Mouse (Mus musculus) liver, postnatal 0 days (tissue): ENCODE measurements around the gene Adora2a. TPM values are rescaled to one million over a fixed set of nuclear protein-coding genes. Genes with fewer than 3 reads are reported as not detected.
"Not testable (repeated sequence)": the region's sequence is repeated elsewhere in the genome, so short reads cannot be mapped to it uniquely, and the experiment has no call there.

Source experiments
- ATAC-seq: fragments of 200-750 bp; cut with Nextera tagmentation; 2 replicates; pipeline ENCODE4 v1.8.0; 2017; ENCODE audit warnings: mild to moderate bottlenecking, moderate library complexity
- DNase-seq: peaks from one replicate; pipeline ENCODE4 v3.0.0-alpha.2; 2016
- H3K27ac ChIP-seq: fragments of 300-500 bp; sonication (generic); 2 replicates; pipeline ENCODE4 v1.5.1; 2014; ENCODE audit warnings: antibody characterized with exemption, moderate library complexity, mild to moderate bottlenecking, low read depth
- H3K27me3 ChIP-seq: fragments of 300-500 bp; sonication (generic); 2 replicates; pipeline ENCODE4 v1.6.1; 2014; ENCODE audit warnings: low read length, control low read depth, mixed read lengths; ENCODE audit not compliant: insufficient read depth
- H3K36me3 ChIP-seq: fragments of 300-500 bp; sonication (generic); replicated peaks from 2 replicates; pipeline ENCODE4 v1.6.1; 2014; ENCODE audit warnings: mild to moderate bottlenecking, control low read depth, low read length, moderate library complexity, mixed read lengths; ENCODE audit not compliant: insufficient read depth
- H3K4me1 ChIP-seq: fragments of 300-500 bp; sonication (generic); 2 replicates; pipeline ENCODE4 v1.6.1; 2014; ENCODE audit warnings: antibody characterized with exemption, mild to moderate bottlenecking, control low read depth; ENCODE audit not compliant: insufficient read depth
- H3K4me2 ChIP-seq: fragments of 300-500 bp; sonication (generic); 2 replicates; pipeline ENCODE4 v1.6.1; 2014; ENCODE audit warnings: low read depth, mild to moderate bottlenecking, low read length, moderate library complexity, mixed read lengths
- H3K4me3 ChIP-seq: fragments of 300-500 bp; sonication (generic); 2 replicates; pipeline ENCODE4 v1.5.1; 2014; ENCODE audit warnings: low read depth, low read length
- H3K9ac ChIP-seq: fragments of 300-500 bp; sonication (generic); replicated peaks from 2 replicates; pipeline ENCODE4 v1.6.1; 2014; ENCODE audit warnings: mild to moderate bottlenecking, moderate library complexity
- H3K9me3 ChIP-seq: fragments of 300-500 bp; sonication (generic); 2 replicates; pipeline ENCODE4 v1.6.1; 2016; ENCODE audit warnings: mild to moderate bottlenecking, control low read depth, low read length, mixed read lengths
- CTCF ChIP-seq: sonication (generic); IDR thresholded peaks from 2 replicates; pipeline ENCODE4 v1.5.1; 2016; ENCODE audit warnings: antibody characterized with exemption, low read depth
- EP300 ChIP-seq: IDR thresholded peaks from 2 replicates; pipeline ENCODE4 v1.6.1; 2016; ENCODE audit warnings: antibody characterized with exemption, low read depth, mild to moderate bottlenecking
- WGBS: fragments of 180-500 bp; shearing (Covaris S2); extraction: QIAGEN DNeasy Blood & Tissue Kit; methylation state at CpG from one replicate; pipeline ENCODE4 v1.1.7; 2014; ENCODE audit not compliant: insufficient replicate concordance; 5-methylcytosine and 5-hydroxymethylcytosine counted together
- polyA plus RNA-seq: library from polyadenylated mRNA; unstranded; fragments of >200 nt; fragmentation: Nextera tagmentation; extraction: Ambion mirVana; gene quantifications from 2 replicates; pipeline ENCODE4 v1.2.1, GENCODE M21; 2015

Adora2a gene
- polyA plus RNA-seq, 1 experiment from 2014 or later: 1.9 TPM

DNA sequence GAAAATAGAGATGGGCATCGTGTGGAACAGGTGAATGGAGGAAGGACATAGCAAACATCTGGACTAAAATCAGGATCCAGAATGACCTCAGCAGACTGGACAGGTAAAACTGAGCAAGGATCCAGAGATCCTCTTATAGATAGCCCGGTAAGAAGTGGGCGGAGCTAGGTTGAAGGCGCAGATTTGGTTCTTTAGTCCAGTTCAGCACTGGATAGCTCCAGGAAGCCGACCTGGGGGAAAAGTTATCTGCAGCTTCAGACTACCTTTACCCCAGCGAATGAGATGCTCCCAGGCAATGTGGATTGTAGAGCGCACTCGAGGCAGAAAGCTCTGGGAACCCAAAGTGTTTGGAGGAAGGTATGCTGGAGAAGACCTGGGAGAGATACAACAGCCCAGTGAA is 25.3 kb downstream of the Adora2a start:
- DNase-seq (no peak), ATAC-seq (no peak)
- peaks cover 3% of the 10 kb centered on the region for H3K9me3 ChIP-seq
- no peak overlapping the region for H3K4me2 ChIP-seq
- no peaks in the 10 kb centered on the region for H3K27me3 ChIP-seq
- no peaks in the 10 kb centered on the region for H3K36me3 ChIP-seq
- H3K4me1 ChIP-seq: peaks cover 3% of the 10 kb centered on the region; the same call in 1 of the 2 replicates
- H3K4me3 ChIP-seq: no peak overlapping the region
- H3K27ac ChIP-seq: no peak overlapping the region
- 41% methylated on average over 8 of the region's 8 CpGs for WGBS
- no peak overlapping the region for H3K9ac ChIP-seq
- TF ChIP-seq EP300 (no peak), CTCF (no peak)

DNA sequence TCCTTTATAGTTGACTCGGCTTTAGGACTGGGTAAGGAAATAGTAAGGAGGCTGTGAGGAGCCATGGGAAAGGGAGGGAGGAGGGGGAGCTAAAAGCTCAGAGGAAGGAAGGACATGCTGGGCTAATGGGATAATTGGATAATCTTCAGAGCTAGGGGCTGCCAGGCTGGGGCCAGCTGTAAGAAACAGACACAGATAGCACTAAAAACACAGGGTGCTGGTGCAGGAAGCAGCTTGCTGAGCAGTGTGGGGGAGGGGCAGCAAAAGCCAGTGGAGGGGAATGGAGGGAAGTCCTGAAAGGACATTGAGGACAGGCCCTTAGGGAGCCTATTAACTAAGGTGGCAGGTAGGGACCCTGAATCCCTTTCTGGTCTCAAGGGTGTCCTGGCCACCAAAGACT is 27.9 kb downstream of the Adora2a start:
- peak; percentile 27; the same call in 1 of the 2 replicates for ATAC-seq

DNA sequence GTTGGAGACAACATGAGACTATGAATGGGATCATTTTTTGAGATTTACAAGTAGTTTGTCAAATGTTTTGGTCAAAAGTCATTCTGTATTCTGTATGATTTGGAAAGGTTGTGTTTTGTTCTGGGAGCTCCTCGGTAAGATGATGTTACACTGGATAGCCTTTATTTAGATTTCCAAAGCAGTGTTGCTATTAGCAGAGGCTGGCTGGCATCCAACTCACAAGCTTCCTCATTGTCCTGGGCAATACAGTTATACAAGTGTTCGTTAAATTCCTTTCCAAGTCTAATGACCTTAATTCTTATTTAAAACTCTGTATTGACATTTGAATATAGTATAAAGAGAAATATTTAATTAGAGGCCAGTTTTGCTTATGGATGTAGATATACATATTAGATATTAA is 28.6 kb downstream of the Adora2a start:
- no peaks in the 10 kb centered on the region for H3K4me1 ChIP-seq
- H3K36me3 ChIP-seq: no peaks in the 10 kb centered on the region
- WGBS: 62% methylated on average over 2 of the region's 2 CpGs
- DNase-seq: no peak
- TF ChIP-seq EP300: no peak
- no peak for TF ChIP-seq CTCF
- H3K4me2 ChIP-seq: no peak overlapping the region
- peaks cover 3% of the 10 kb centered on the region for H3K9me3 ChIP-seq
- H3K9ac ChIP-seq: no peak overlapping the region
- H3K27ac ChIP-seq: no peak overlapping the region
- no peak overlapping the region for H3K4me3 ChIP-seq
- ATAC-seq: no peak
- H3K27me3 ChIP-seq: no peaks in the 10 kb centered on the region

More for the DNA sequence above, 27.9 kb downstream of the Adora2a start:
- H3K4me2 ChIP-seq, H3K9ac ChIP-seq, H3K27ac ChIP-seq, H3K9me3 ChIP-seq, H3K4me3 ChIP-seq, DNase-seq, H3K36me3 ChIP-seq, H3K4me1 ChIP-seq, H3K27me3 ChIP-seq: not testable (repeated sequence)
- 41% methylated on average over 1 of the region's 1 CpGs for WGBS

DNA sequence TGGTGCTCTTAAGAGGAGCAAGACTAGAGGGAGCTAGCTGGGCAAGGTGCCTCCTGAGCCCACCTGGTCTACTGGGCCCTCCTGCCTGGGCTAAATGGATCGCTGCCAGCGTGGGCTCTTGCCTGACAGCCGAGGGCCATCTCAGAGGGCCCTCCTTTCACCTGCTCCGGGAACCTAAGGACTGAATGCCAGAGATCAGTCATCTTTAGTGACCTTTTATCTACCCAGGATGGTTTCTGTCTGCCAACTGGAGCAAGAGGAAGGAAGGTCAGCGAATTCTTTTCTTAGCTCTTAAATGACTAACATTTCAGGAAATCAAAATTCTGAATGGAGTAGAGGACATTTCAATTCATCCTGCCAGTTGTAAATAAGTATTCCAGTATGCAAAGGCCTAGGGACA is 33.9 kb downstream of the Adora2a start:
- DNase-seq: no peak
- Histone ChIP-seq H3K4me3 (no peak overlapping the region), H3K9ac (no peak overlapping the region), H3K4me2 (no peak overlapping the region), H3K27ac (no peak overlapping the region), H3K36me3 (no peaks in the 10 kb centered on the region), H3K27me3 (no peaks in the 10 kb centered on the region), H3K4me1 (peaks cover 4% of the 10 kb centered on the region; the same call in 1 of the 2 replicates), H3K9me3 (peaks cover 3% of the 10 kb centered on the region)
- WGBS: 70% methylated on average over 5 of the region's 5 CpGs
- TF ChIP-seq CTCF: no peak
- TF ChIP-seq EP300: peak; percentile 18; the same call in 1 of the 2 replicates
- no peak for ATAC-seq

DNA sequence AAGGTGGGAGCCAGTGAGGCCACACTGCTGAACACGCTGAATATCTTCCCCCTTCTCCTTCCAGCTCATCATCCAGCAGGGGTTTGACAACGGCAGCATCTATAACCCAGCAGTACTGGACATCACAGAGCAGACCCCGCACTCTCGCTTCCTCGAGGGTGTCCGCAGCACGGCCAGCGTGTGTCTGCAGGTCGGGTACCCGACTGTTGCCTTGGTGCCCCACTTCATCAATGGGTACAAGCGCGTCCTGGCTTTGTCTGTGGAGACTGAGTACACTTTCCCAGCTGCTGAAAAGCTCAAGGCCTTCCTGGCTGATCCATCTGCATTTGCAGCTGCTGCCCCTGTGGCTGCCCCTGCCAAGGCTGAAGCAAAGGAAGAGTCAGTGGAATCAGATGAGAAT is 35.9 kb downstream of the Adora2a start:
- WGBS: 92% methylated on average over 12 of the region's 12 CpGs
- H3K36me3 ChIP-seq: no peaks in the 10 kb centered on the region
- no peaks in the 10 kb centered on the region for H3K9me3 ChIP-seq
- H3K9ac ChIP-seq: no peak overlapping the region
- H3K4me3 ChIP-seq: no peak overlapping the region
- no peak overlapping the region for H3K4me2 ChIP-seq
- peaks cover 4% of the 10 kb centered on the region; the same call in 1 of the 2 replicates for H3K4me1 ChIP-seq
- ATAC-seq (no peak), DNase-seq (no peak)
- TF ChIP-seq EP300 (no peak), CTCF (no peak)
- no peak overlapping the region for H3K27ac ChIP-seq
- H3K27me3 ChIP-seq: no peaks in the 10 kb centered on the region

DNA sequence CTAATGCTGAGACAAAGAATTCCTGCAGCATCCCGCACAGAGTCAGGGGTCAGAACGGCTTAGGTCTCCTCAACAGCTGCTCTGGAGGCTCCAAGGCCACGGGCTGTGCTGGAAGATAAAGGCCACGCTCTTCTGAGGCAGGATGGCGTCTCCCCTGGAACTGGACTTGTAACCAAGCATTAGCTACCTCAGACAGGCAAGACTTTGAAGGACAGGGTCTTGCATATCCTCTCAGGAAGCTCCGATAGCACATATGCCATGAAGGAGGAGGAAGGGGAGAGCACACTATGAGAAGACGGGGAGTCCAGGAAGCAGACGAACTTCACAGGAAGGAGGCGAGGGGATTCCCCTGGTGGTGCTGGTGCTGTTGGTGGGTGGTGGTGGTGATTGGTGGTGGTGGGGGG is 37.2 kb downstream of the Adora2a start:
- H3K9me3 ChIP-seq, H3K27me3 ChIP-seq, H3K4me3 ChIP-seq, DNase-seq, H3K36me3 ChIP-seq, H3K9ac ChIP-seq, H3K27ac ChIP-seq, H3K4me1 ChIP-seq, H3K4me2 ChIP-seq: not testable (repeated sequence)
- 62% methylated on average over 7 of the region's 9 CpGs for WGBS
- ATAC-seq: peak; percentile 68

DNA sequence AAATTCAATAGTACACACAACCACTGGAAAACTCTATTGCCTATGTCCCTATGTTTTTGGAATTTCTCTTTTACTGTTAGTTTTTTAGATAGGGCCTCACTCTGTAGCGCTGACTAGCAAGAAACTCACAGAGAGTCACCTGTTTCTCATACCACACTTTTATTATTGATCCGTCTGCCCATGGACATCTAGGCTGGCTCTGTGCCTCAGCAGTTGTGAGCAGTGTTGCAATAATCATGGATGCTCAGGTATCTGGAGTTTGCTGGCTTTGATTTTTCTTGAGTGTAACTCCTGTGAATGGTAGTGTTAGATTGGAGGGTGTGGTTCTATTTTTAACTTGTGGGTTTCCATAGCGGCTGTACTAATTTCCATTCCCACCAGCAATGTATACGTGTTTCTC is 38.7 kb downstream of the Adora2a start:
- WGBS: 49% methylated on average over 4 of the region's 4 CpGs
- Histone ChIP-seq H3K36me3 (no peaks in the 10 kb centered on the region), H3K4me3 (no peak overlapping the region), H3K9me3 (no peaks in the 10 kb centered on the region), H3K4me1 (peaks cover 4% of the 10 kb centered on the region; the same call in 1 of the 2 replicates), H3K27me3 (no peaks in the 10 kb centered on the region), H3K27ac (no peak overlapping the region), H3K4me2 (no peak overlapping the region), H3K9ac (no peak overlapping the region)
- ATAC-seq (peak; percentile 44; the same call in 1 of the 2 replicates), DNase-seq (peak; percentile 39)
- TF ChIP-seq CTCF (no peak), EP300 (no peak)
